Mouse (Mus musculus): ENCODE measurements around the gene Pfn3. TPM values are rescaled to one million over a fixed set of nuclear protein-coding genes. Genes with fewer than 3 reads are reported as not detected.
"Not testable (repeated sequence)": the region's sequence is repeated elsewhere in the genome, so short reads cannot be mapped to it uniquely, and the experiment has no call there.

Pfn3 gene
- total RNA-seq (2015; ENCODE audit: low replicate concordance) (not detected in 2 replicates), total RNA-seq (2017; ENCODE audit: low replicate concordance) (not detected in 2 replicates)

- ATAC-seq (replicated peaks; ENCODE audit: low FRiP score, poor library complexity, severe bottlenecking), result no peak
Measured at GRCm38 (mm10) chr13:55414743-55415380, at the start of gene Pfn3. Gene Pfn3, minus strand, starts transcription at chr13:55415232.

GRCm38 (mm10) chr13:55464027-55464884 lies 49.2 kb upstream of the Pfn3 start, which contains the start of gene Prr7:
Gene Prr7, plus strand, starts transcription at chr13:55464267.
- ATAC-seq (replicated peaks; ENCODE audit: low FRiP score, poor library complexity, severe bottlenecking), result no peak

GRCm38 (mm10) chr13:55463399-55464026 lies 48.5 kb upstream of the Pfn3 start:
- no peak for ATAC-seq (replicated peaks; ENCODE audit: low FRiP score, poor library complexity, severe bottlenecking)

GRCm38 (mm10) chr13:55462965-55463364 lies 47.9 kb upstream of the Pfn3 start:
- ATAC-seq (replicated peaks; ENCODE audit: low FRiP score, poor library complexity, severe bottlenecking), result no peak

- no peak for ATAC-seq (replicated peaks; ENCODE audit: low FRiP score, poor library complexity, severe bottlenecking)
Measured at GRCm38 (mm10) chr13:55451785-55452549, 36.9 kb upstream of the Pfn3 start.

- no peak for ATAC-seq (replicated peaks; ENCODE audit: low FRiP score, poor library complexity, severe bottlenecking)
Measured at GRCm38 (mm10) chr13:55451296-55451695, 36.3 kb upstream of the Pfn3 start.

- no peak for ATAC-seq (replicated peaks; ENCODE audit: low FRiP score, poor library complexity, severe bottlenecking)
Measured at GRCm38 (mm10) chr13:55450511-55450980, 35.5 kb upstream of the Pfn3 start.

- no peak for ATAC-seq (replicated peaks; ENCODE audit: low FRiP score, poor library complexity, severe bottlenecking)
Measured at GRCm38 (mm10) chr13:55449679-55450441, 34.8 kb upstream of the Pfn3 start.

GRCm38 (mm10) chr13:55449205-55449604 lies 34.2 kb upstream of the Pfn3 start:
- no peak for ATAC-seq (replicated peaks; ENCODE audit: low FRiP score, poor library complexity, severe bottlenecking)

- no peak for ATAC-seq (replicated peaks; ENCODE audit: low FRiP score, poor library complexity, severe bottlenecking)
Measured at GRCm38 (mm10) chr13:55448131-55448530, 33.1 kb upstream of the Pfn3 start.

- no peak for ATAC-seq (replicated peaks; ENCODE audit: low FRiP score, poor library complexity, severe bottlenecking)
Measured at GRCm38 (mm10) chr13:55447543-55447943, 32.5 kb upstream of the Pfn3 start.

GRCm38 (mm10) chr13:55446483-55447105 lies 31.6 kb upstream of the Pfn3 start:
- ATAC-seq (replicated peaks; ENCODE audit: low FRiP score, poor library complexity, severe bottlenecking), result peak; percentile 67

GRCm38 (mm10) chr13:55445361-55446091 lies 30.5 kb upstream of the Pfn3 start:
- no peak for ATAC-seq (replicated peaks; ENCODE audit: low FRiP score, poor library complexity, severe bottlenecking)

- peak; percentile 84 for ATAC-seq (replicated peaks; ENCODE audit: low FRiP score, poor library complexity, severe bottlenecking)
Measured at GRCm38 (mm10) chr13:55444937-55445315, 29.9 kb upstream of the Pfn3 start, which contains the start of gene Grk6. Gene Grk6, plus strand, starts transcription at chr13:55445072.

GRCm38 (mm10) chr13:55444286-55444936 lies 29.4 kb upstream of the Pfn3 start:
- peak; percentile 12 for ATAC-seq (replicated peaks; ENCODE audit: low FRiP score, poor library complexity, severe bottlenecking)

- no peak for ATAC-seq (replicated peaks; ENCODE audit: low FRiP score, poor library complexity, severe bottlenecking)
Measured at GRCm38 (mm10) chr13:55443799-55444285, 28.8 kb upstream of the Pfn3 start.

GRCm38 (mm10) chr13:55437111-55437629 lies 22.1 kb upstream of the Pfn3 start:
- not testable (repeated sequence) for ATAC-seq (replicated peaks; ENCODE audit: low FRiP score, poor library complexity, severe bottlenecking)

All from erythroid progenitor cell, adult 5-6 weeks (primary cell).